In genomic region chr2:58599639-58600038, GRCm38 (mm10) we compare ENCODE assay signal across 17 mouse cellular contexts. TPM values are rescaled to one million over a fixed set of nuclear protein-coding genes. Genes with fewer than 3 reads are reported as not detected.
DNase-seq lines count a peak whose midpoint lies in the region; ATAC-seq lines count a peak whose summit lies in the region.
"Had no signal": no experiment of that assay in that cellular context is flagged by ENCODE, and none has a peak within 500 bp of the region (broad histone marks: within the 10 kb centered on the region; RNA-seq: fewer than 3 reads in every experiment).

No protein-coding gene starts in this region.

- peak; percentile 80 for ATAC-seq in common myeloid progenitor, adult 5-6 weeks (replicated peaks; ENCODE audit: low read depth, poor library complexity, severe bottlenecking)
- peak; percentile 94 for ATAC-seq in granulocyte monocyte progenitor cell, adult 5-6 weeks (replicated peaks; ENCODE audit: poor library complexity, severe bottlenecking)
- ATAC-seq in megakaryocyte progenitor cell, adult 5-6 weeks (replicated peaks; ENCODE audit: poor library complexity) = peak; percentile 92
- no peak for ATAC-seq in activated CD4-positive, CD25-positive, alpha-beta regulatory T cell, adult 4 months
- ATAC-seq: forebrain, embryonic 13.5 days; forebrain, embryonic 16.5 days had no signal

- DNase-seq in frontal cortex, postnatal 36 days (ENCODE audit: low spot score in 2 of 2) = no peak
- DNase-seq in embryo, embryonic 10 days (ENCODE audit: low spot score) = no peak
- DNase-seq: adrenal gland, adult 8-10 months; adrenal gland, postnatal 14 days; adrenal gland, postnatal 36 days; cerebellum, adult 11-12 months; cerebellum, adult 2 months; cerebellum, adult 9-10 months; cerebellum, postnatal 10 days; cerebellum, postnatal 25 days had no signal

RNA-seq across cellular contexts. Expression of gene Upp2, which starts 32.5 kb away (rescaled TPM):
- 1.6 TPM in 1 of 2 replicates, not detected in the other for total RNA-seq in common myeloid progenitor, adult 5-6 weeks (2017)
- total RNA-seq in granulocyte monocyte progenitor cell, adult 5-6 weeks (2014; fragmentation: Nextera tagmentation) = 0.09 TPM in 1 of 2 replicates, not detected in the other
- not detected in 2 replicates for total RNA-seq in granulocyte monocyte progenitor cell, adult 5-6 weeks (2017)
- 0.37 and 0.64 TPM in 2 replicates for total RNA-seq in megakaryocyte progenitor cell, adult 5-6 weeks (2015)
- total RNA-seq in megakaryocyte progenitor cell, adult 5-6 weeks (2017) = not detected in 2 replicates
- polyA plus RNA-seq in activated CD4-positive, CD25-positive, alpha-beta regulatory T cell, adult 4 months (2017; shearing (Covaris generic)) = under 1 TPM in 1 of 2 experiments, not detected in 1; 0.32 TPM
- total RNA-seq: MEL had no signal

RNA-seq across cellular contexts. Expression of gene Acvr1, which starts 32.7 kb away (rescaled TPM):
- 1.5 and 3.0 TPM in 2 replicates for total RNA-seq in common myeloid progenitor, adult 5-6 weeks (2017)
- total RNA-seq in granulocyte monocyte progenitor cell, adult 5-6 weeks (2014; fragmentation: Nextera tagmentation) = 2.9 and 3.9 TPM in 2 replicates
- 0.78 and 0.88 TPM in 2 replicates for total RNA-seq in granulocyte monocyte progenitor cell, adult 5-6 weeks (2017)
- total RNA-seq in megakaryocyte progenitor cell, adult 5-6 weeks (2015) = 2.3 and 3.5 TPM in 2 replicates
- total RNA-seq in megakaryocyte progenitor cell, adult 5-6 weeks (2017) = 0.87 and 0.88 TPM in 2 replicates
- polyA plus RNA-seq in activated CD4-positive, CD25-positive, alpha-beta regulatory T cell, adult 4 months (2017; shearing (Covaris generic)) = under 1 TPM in 1 of 2 experiments, not detected in 1; 0.65 TPM
- total RNA-seq: MEL had no signal
